Mouse (Mus musculus): ENCODE measurements at regions not wholly inside any gene's neighbourhood (a gene's known extent, or its start where the extent isn't known, plus 50 kb on each side); places are given as distances from the start of the nearest gene placed in this dataset.

GRCm38 (mm10) chr3:141051685-141052084 is 160.5 kb downstream of the Pdha2 start:
- ATAC-seq (replicated peaks; ENCODE audit: poor library complexity, severe bottlenecking): no peak

DNA sequence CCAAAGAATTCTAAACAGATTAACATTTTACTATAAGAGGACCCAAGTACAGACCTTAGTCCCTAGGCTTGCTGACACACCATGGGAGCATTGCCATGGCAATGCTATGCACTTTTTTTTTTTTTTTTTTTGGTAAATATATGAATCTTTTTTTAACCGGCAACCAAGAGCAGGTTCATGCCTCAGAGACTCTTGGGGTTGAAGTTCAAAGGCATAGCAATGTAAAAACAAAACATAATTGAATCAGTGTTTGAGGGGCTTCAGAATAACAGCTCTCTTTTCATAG is 197.9 kb downstream of the Pdha2 start:
- ATAC-seq (replicated peaks; ENCODE audit: poor library complexity, severe bottlenecking): no peak

DNA sequence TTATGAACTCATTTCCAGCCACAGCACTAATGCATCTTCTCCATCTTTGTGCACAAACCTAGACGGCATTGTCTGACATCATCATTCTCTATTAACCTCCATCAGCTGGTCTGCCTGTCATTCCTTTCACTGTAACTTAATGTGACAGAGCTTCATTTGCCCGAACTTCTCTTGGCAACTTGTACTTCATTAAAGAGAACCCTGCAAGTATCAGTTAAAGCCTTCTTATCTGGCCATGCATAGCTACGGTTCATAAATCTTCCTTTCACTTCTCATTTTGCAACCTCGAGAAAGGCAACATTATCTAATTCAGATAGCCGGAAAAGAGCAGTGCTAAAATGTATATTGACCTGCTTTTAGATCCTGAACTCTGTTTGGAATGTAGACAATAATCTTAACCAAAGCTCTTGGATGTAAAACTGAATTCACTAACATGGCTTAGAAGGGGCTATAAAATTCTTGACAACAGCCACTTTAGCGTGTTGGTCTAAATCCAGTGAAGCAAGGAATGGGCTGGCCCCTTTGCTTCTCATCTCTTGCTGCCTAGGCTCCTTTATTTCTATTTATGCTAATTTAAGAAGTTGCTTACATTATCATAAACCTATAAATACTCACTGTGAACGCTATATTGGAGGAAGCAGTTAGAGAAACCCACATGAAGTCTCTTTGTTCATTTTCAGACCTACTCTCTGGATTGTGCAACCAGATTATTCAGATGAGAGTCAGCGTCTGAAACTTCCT is 198.5 kb downstream of the Pdha2 start:
- ATAC-seq (replicated peaks; ENCODE audit: poor library complexity, severe bottlenecking): peak; percentile 80

- no peak for ATAC-seq (replicated peaks; ENCODE audit: poor library complexity, severe bottlenecking)
Observed at GRCm38 (mm10) chr3:141012976-141013375, 199.2 kb downstream of the Pdha2 start.

DNA sequence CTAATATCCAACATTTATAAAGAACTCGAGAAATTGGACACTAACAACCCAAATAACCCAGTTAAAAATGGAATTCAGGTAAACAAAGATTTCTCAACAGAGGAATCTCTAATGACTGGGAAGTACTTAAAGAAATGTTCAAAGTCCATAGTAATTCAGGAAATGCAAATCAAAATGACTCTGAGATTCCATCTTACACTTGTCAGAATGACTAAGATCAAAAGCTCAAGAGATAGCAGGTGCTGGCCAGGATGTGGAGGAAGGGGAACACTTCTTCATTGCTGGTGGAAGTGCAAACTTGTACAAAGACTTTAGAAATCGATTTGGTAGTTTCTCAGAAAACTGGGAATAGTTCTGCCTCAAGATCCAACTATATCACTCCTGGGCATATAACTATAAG is 203.4 kb downstream of the Pdha2 start:
- ATAC-seq (replicated peaks; ENCODE audit: poor library complexity, severe bottlenecking): no peak

GRCm38 (mm10) chr3:141005885-141006284 is 206.3 kb downstream of the Pdha2 start:
- no peak for ATAC-seq (replicated peaks; ENCODE audit: poor library complexity, severe bottlenecking)

DNA sequence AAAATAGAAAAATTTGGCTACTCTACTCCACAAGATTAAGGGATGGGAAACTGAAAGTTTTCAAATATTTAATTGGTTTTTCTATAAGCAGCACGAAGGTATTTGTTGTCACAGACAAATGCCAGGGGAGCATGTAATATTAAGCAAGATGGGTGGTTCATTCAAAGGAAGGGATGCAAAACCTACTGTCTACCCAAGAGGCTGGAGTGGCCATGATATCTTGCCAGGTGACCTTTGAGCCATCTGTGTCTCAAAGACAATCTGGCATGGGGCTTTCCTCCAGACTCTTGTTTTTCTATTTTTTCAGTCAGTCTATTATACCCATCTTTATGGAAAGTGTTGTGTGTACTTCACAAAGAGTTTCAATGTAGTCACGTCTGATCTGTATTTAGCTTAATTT is 208.6 kb downstream of the Pdha2 start:
- ATAC-seq (replicated peaks; ENCODE audit: poor library complexity, severe bottlenecking): no peak

DNA sequence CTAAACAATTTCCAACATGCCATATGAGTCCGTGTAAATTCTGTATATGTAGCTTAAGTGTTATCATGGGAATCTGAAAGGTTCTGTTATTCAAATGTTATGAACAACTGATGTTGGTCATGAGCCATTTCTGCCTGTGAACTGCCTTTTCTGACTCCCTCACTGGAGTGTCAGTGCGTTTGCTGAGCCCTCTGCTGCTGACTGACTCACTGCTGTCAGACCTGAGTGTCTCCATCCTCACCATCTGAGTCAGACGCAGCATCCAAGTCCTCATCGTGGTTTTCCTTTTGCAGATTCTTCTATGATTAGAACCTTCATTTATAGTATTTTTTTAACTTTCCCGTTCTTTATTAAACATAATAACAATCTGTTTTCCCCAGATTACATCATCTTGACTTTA is 223.9 kb downstream of the Pdha2 start:
- ATAC-seq (replicated peaks; ENCODE audit: poor library complexity, severe bottlenecking): no peak

GRCm38 (mm10) chr3:140973519-140973918 is 238.6 kb downstream of the Pdha2 start:
- no peak for ATAC-seq (replicated peaks; ENCODE audit: poor library complexity, severe bottlenecking)

DNA sequence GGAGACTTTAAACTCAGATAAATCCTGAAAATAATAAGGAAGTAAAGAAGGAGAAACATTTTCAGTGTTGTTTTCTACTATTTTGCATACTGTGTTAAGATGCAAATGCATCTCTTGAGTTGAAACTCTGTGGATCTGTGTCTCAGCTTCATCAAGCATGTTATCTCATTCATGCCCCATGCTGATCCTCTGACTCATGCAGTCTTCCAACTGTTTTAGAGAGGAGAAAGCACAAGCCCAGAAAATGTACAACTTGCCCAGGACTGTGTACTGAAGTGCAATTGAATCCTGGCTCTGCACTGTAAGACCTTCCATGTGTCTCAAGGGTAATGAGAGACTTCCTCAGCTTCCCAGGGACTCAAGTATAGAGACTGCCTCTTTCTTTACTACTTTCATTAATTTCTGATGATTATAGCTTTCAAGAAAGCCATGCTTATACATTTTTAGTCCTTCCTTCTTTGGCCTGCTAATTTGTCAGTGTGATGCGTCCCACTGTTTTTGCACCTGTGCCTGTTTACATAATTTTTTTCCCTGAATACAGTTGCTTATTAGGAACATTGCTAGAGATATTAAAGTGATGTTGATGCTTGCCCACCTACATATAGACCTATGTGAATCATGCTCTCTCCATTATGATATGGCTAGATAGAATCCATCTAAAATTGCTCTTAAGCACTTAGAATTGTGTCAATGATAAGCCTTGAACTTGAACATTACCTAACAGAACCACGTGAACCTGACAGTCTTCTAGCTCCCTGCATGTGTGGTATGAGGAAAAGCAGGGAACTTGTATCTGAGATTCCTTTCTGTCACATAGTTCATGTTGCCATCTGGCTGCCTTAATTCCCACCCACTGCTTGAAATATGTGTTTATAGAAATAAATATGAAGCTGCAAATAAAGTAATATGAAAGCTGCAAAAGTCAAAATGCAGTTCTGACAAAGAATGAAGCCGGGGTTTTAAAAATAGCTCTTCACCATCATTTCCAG is 242.0 kb downstream of the Pdha2 start:
- no peak for ATAC-seq (replicated peaks; ENCODE audit: poor library complexity, severe bottlenecking)

DNA sequence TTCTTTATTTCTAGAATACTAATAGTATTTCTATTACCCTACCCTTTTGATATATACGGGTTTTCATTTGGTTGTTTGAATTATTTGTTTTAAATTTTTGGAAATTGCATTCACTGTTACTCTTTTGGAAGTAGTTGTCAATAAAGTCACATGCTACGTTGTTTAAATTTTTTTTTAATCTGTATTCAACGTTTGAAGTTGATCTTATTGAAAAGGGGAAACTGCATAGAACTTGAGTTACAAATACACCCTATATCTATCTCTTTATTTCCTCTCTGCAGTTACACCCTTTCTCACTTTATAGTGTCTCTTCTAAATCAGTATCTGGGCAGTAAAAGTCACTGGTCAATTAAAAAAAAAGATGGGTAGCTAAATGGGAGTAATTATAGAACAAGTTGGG is 243.6 kb downstream of the Pdha2 start:
- ATAC-seq (replicated peaks; ENCODE audit: poor library complexity, severe bottlenecking): no peak

- no peak for ATAC-seq (replicated peaks; ENCODE audit: poor library complexity, severe bottlenecking)
Observed at GRCm38 (mm10) chr3:140957666-140958065, 254.5 kb downstream of the Pdha2 start.

- ATAC-seq (replicated peaks; ENCODE audit: poor library complexity, severe bottlenecking): no peak
Observed at GRCm38 (mm10) chr3:140952111-140952800, 259.9 kb downstream of the Pdha2 start.

DNA sequence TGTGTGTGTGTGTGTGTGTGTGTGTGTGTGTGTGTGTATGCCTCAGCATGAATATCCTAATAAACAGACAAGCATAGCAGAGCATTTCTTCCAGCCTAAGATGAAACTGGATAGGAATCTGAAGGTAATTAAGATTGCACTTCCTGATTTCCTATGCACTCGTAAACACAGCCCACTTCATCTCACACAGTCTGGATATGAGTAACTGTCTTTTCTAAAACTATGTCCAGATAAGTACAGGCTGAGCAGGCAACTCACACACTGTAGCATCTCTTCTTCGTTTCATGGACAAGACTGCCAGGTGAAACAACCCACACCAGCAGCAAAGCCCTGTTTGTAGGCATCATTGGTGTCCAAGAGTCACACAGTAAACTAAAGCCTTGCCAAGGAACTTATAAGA is 261.1 kb downstream of the Pdha2 start:
- no peak for ATAC-seq (replicated peaks; ENCODE audit: poor library complexity, severe bottlenecking)

- ATAC-seq (replicated peaks; ENCODE audit: poor library complexity, severe bottlenecking): peak; percentile 59
Observed at GRCm38 (mm10) chr3:140949880-140950662, 262.1 kb downstream of the Pdha2 start.

DNA sequence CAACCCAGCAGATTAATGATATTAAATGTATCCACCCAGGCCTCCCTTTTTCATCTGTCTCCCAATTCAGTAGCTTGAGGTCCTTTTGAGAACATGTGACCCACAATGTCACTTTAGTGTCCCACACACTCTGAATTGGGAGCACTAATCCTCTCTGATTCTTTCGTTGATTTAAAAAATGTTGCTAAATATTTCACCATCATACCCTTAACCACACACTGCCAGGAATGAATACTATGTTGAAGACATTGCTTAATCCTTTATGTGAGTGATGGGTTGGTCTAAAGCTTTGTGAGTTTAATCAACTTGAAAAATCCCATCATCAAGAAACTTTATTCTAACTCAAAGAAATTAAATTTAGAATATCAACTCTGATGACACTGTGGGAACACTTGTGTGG is 269.7 kb downstream of the Pdha2 start:
- peak; percentile 83 for ATAC-seq (replicated peaks; ENCODE audit: poor library complexity, severe bottlenecking)

- ATAC-seq (replicated peaks; ENCODE audit: poor library complexity, severe bottlenecking): no peak
Observed at GRCm38 (mm10) chr3:140941898-140942297, 270.3 kb downstream of the Pdha2 start.

DNA sequence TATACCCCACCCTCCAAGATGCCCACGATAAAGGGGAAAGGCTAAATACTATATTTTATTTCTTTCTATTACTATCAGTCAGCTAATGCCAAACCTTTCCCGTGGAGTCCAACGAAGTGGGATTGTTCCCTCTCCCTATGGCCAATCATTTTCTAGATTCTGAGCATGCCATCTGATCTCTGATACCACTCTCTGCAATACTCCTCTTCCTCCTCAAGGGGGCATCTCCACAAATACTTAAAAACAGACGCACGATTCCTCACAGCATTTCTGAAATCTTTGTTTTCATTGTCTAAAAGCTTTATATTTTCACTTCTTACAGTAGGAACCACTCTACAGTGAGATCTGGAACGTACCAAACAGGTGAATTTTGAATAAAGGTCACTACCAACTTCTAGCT is 270.8 kb downstream of the Pdha2 start:
- no peak for ATAC-seq (replicated peaks; ENCODE audit: poor library complexity, severe bottlenecking)

DNA sequence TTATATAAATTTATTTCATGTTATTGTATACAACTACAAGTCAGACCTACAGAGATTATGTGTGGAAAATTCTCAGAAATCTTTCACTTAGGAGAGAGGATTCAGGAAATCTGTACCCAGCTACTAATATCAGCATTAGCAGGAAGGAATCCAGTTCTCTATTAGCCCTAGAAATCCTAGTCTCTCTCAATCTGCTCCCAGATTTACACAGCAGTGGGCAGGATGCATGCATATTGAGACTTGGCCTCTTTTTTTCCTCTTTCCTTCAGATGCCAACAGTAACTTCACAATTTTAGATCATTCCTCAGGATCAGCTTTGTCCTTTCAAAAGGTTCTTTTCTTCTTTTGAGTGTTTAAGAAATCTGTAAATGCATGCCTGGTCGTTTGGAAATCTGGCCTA is 279.0 kb downstream of the Pdha2 start:
- ATAC-seq (replicated peaks; ENCODE audit: poor library complexity, severe bottlenecking): no peak

DNA sequence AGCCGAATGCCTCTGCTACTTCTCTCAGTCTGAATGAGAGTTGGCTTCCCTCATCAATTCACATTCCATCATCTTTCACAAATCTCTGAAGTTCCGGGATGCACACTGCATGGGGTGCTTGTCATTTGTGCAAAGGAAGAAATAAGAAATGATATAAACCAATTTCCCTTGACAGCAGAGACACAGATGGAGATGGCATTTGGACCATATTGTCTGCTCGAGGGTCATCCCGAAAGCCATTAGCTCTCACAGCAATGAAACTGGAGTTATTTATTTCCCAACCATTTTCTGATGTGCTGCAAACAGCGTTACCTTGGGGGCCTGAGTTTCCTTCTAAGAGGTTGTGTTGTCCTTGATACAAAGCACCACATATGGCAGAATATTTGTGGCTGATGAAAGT is 285.5 kb downstream of the Pdha2 start:
- no peak for ATAC-seq (replicated peaks; ENCODE audit: poor library complexity, severe bottlenecking)

Measured in granulocyte monocyte progenitor cell, adult 5-6 weeks (primary cell).